Mouse (Mus musculus) megakaryocyte, embryonic 14.5 days (primary cell): ENCODE data around the gene Olfr325.

Experiments used
- FLI1 ChIP-seq: IDR thresholded peaks from 2 replicates; pipeline ENCODE4 v1.6.1; 2012; ENCODE audit warnings: low read length, inconsistent platforms, mixed read lengths
- GATA1 ChIP-seq: IDR thresholded peaks from 3 replicates; pipeline ENCODE4 v1.6.1; 2012; ENCODE audit warnings: mixed read lengths, low read length, inconsistent platforms, borderline replicate concordance

DNA sequence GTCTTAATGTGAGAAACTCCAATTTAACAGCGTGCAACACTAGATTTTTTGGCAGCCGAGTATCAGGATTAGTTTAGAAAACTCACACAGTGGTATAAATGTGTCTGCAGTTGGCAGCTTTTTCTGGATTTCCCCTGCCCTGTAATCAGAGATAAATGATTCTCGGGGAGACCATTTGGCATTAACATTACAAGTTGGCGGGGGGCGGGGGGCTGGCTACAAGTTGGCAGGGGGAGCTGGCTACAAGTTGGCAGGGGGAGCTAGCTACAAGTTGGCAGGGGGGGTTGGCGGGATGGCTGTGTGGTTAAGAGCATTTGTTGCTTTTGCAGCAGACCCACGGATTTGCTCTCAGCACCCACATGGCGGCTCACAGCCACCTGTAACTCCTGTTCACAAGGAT, 1.1 kb downstream of the Olfr325 start:
- TF ChIP-seq GATA1: no peak
- TF ChIP-seq FLI1: no peak
